Mouse (Mus musculus) B cell, adult (primary cell): Measurements from ENCODE around the gene Il12rb1. TPM values are rescaled to one million over a fixed set of nuclear protein-coding genes. Genes with fewer than 3 reads are reported as not detected.

ENCODE experiments used
- total RNA-seq: library from RNA; stranded (reverse); gene quantifications from 4 replicates; pipeline ENCODE4 v1.2.4, GENCODE M21; 2023; ENCODE audit not compliant: inconsistent age

Gene Il12rb1
- 0.70 to 2.7 TPM (median 1.5 TPM) in 4 replicates for total RNA-seq

DNA sequence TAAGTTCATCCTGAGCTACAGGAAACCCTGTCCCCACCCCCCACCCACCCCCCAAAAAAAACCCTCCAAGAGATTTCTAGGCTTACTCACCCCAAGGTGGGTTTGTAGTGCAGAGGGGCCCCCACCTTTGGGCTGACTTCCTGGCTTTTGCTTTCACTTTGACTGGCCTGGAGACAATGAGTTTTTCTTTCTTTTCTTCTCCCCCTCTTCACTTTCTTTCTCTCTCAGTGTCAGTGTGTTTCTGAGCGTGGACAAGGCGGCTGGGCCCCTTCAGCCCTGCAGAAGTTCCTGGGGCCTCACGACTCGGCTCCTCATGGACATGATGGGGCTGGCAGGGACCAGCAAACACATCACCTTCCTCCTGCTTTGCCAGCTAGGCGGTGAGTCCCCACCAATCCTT lies at the start of gene Il12rb1:
Gene Il12rb1, plus strand, starts transcription at position 211 of the 400 bp plus-strand sequence.

DNA sequence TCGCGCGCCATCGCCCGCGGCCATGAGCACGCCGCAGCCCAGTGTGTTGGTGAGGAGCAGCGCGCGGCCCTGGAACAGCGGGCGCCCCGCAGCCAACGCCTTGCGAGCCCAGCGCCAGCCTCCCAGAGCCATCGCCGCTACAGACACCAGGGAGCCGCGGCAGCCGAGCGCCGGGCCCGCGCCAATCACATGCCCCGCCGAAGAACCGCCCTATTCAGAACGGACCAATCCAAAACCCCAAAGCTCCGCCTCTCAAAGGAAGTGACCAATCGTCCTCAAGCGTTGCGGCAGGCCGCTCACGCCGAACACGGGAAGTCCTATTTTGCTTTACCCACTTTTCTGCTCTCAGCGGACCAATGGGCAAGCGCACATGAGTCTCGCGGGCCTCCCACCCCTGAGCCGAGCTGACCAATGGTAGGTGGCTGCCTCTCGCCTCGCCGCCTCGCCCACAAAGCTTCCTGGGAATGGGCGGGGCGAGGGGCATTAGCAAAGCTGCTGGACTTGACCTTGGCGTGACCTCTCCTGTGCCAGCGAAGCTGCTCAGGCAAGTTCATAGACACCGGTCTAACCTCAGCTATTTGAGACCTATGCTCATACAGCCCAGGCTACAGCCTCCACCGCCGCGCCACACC lies 47.4 kb upstream of the Il12rb1 start, which contains the start of gene Mpv17l2:
Gene Mpv17l2, minus strand, starts transcription at position 172 of the 632 bp plus-strand sequence.

DNA sequence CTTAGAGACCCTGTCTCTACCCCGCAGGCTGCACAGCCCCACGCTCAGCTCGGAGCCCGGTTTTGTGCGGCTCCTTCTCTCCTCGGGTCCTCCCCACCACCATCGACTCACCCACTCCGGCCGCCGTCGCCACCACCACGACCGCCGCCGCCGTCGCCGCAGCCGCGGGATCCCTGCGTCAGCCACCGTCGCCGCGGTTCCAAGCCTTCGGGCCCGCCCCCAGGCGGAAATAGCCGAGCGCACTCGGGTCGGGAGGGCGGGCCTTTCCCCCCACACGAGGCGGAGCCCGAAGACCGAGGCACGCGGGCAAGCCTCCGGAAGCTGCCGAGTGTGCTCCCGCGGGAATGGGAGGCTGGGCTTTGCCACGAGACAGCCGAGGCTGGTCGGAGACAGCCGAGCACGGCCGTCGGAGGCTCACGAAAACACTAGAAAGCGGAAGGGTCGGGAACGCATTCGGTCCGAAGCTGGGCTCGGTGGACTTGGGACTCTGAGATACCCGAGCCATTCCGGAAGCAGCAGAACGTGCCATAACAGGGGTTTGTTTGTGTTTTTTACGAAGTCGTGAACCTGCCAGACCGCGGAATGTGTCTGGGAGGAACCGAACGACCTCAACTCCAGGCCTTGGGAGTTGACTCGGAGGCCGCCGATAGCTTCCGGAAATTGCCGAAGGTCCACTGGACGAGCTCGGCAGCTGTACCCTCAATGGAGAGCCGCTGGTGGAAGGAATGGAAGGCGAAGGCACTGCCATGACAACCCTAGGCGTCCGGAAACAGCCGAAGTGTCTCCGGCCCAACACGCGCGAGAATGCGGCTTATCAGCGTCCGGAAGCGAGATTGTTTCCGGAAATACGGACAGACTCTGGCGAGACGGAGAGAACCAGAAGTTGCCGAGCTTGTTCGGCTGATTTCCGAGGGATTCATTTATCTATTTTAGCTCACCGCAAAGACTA lies 31.5 kb upstream of the Il12rb1 start, which contains the start of gene Pik3r2:
Gene Pik3r2, minus strand, starts transcription at position 218 of the 949 bp plus-strand sequence.

DNA sequence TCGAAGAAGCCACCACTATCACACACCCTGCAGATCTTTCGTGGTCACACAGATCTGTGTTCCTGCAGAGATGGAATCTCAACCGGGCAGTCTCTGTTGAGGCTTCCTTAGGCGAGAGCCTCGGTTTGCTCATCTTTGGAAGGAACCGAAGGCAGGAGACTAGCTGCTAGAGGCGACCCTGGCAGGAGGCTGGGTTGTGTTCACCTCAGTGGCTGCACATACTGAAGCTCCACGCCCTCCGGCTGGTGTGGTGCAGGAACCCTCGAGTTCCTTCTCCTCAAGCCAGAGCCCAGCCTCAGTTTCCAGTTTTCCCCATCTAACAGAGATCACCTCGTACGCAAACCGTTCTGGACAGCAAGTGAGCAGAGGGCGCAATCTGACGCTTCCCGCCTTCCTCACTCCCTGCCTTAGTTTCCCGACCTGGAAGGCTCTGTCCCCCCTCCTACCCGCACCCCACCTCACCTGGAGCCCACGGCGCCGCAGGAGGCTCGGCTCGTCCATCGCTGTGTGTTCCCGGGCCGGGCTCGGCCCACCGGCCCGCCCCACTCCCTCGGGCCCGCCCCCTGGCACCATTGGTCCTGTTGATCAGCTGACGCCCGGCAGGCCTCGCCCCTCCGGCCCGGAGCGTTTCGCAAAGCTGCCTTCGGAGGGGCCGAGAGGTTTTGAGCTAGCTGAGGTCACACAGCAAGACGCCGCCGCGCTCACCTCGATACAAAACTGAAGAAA lies 3.6 kb upstream of the Il12rb1 start, which contains the start of gene Mast3:
Gene Mast3, minus strand, starts transcription at position 574 of the 726 bp plus-strand sequence.

DNA sequence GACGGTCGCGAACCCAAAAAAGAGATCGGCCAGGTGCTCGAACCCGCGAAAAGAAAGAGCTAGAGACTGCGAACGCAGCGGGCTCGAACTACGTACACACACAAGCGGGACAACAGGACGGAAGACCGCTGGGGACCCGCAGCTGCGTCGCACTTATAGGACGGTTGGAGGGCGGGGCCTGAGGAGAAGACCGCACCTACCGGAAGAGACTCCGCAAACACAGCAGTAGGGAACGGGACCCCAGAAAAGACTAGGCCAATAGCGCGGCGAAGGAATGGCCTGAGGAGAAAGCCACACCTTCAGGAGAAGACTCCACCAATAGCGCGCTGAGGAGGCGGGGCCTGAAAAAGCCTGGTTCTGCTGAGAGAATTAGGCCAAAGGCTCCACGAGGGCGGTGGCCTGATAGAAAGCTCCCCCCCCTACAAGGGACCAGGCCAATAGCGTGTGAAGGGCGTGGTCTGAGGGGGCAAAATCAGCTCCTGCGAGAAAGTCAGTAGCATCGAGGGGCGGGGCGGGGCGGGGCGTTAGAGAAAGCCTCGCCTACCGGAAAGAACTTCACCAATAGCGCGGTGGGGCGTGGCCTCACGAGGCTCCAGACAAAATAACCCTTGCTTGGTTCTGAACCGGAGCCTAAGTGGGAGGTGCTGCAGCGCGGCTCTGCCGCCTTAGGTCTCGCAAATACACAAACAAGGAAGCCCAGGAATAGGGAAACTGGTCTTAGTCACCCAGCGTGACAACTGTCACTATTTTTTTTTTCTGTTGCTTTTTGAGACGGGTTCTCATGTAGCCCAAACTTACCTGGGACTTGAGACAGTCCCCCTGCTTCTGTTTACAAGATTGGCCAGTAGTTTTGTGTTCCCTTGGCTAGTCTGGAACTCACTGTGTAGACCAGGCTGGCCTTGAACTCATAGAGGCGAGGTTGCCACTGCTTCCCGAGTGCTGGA lies 31.4 kb downstream of the Il12rb1 start, which contains the start of gene Arrdc2:
Gene Arrdc2, minus strand, starts transcription at position 313 of the 944 bp plus-strand sequence.

DNA sequence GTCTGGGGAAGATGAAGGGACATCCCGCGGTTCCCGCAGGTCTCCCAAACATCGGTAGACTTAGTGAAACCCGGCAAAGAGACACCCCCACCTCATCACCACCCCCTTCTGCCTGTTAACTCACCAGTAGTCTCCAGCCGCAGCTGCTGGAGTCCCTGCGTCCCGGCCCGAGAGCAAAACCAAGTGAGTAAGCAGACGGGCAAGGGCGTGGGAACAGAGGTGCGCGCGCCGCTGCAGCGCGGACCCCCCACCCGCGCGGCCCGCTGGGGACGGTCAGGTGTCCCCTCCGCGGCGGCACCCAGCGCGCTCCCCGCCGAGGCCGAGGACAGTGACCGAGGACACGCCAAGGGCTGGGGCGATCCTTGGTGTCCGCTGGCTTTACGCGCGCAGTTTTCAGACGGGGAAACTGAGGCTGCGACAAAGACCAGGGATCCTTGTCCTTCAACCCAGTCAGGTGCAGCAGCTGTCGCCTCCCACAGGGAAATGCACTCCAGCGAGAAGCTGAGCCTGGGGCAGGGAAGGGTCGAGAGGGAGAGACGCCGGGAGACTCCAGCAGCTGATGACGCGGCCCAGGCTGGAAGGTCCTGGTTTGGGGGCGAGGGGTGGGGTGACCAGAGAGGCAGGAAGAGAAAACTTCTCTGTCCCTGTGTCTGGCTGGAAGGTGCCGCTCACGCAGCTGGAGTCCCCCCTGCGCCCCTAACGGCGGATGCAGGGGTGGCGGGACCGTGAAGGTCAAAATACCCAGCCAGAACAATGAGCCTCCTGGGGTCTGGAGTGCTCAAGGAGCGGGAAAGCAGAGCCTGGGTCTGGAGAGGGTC lies 54.8 kb downstream of the Il12rb1 start, which contains the start of gene Kcnn1:
Gene Kcnn1, minus strand, starts transcription at position 435 of the 818 bp plus-strand sequence.

Other genes with a start within 250 kb of the Il12rb1 start
- gene Isyna1, start 214.1 kb upstream of the Il12rb1 start, total RNA-seq = 95.3 to 112 TPM (median 100 TPM) in 4 replicates
- 61.1 to 68.9 TPM (median 66.7 TPM) in 4 replicates for gene Ssbp4, start 199.6 kb upstream of the Il12rb1 start, total RNA-seq
- 4.0 to 6.8 TPM (median 5.4 TPM) in 4 replicates for gene Lrrc25, start 192.3 kb upstream of the Il12rb1 start, total RNA-seq
- not detected in 4 replicates for gene Gdf15, start 176.0 kb upstream of the Il12rb1 start, total RNA-seq
- 7.3 to 13.8 TPM (median 11.9 TPM) in 4 replicates for gene Pgpep1, start 148.1 kb upstream of the Il12rb1 start, total RNA-seq
- gene Lsm4, start 135.2 kb upstream of the Il12rb1 start, total RNA-seq = 110 to 142 TPM (median 130 TPM) in 4 replicates
- gene Jund, start 109.5 kb upstream of the Il12rb1 start, total RNA-seq = 2,155 to 2,567 TPM (median 2,406 TPM) in 4 replicates
- gene Iqcn, start 105.0 kb upstream of the Il12rb1 start, total RNA-seq = 40.3 to 68.5 TPM (median 46.5 TPM) in 4 replicates
- gene Gm3336, start 89.9 kb upstream of the Il12rb1 start, total RNA-seq = 0.87 to 2.4 TPM in 2 of 4 replicates, not detected in the others
- 2.7 to 6.0 TPM (median 3.9 TPM) in 4 replicates for gene Pde4c, start 84.7 kb upstream of the Il12rb1 start, total RNA-seq
- 8.1 to 11.7 TPM (median 10.3 TPM) in 4 replicates for gene Rab3a, start 53.8 kb upstream of the Il12rb1 start, total RNA-seq
- gene Mpv17l2, start 47.5 kb upstream of the Il12rb1 start, total RNA-seq = 23.5 to 28.2 TPM (median 25.8 TPM) in 4 replicates
- 23.1 to 25.4 TPM (median 24.1 TPM) in 4 replicates for gene Pik3r2, start 31.7 kb upstream of the Il12rb1 start, total RNA-seq
- gene Mast3, start 3.4 kb upstream of the Il12rb1 start, total RNA-seq = 195 to 225 TPM (median 218 TPM) in 4 replicates
- gene Arrdc2, start 31.3 kb downstream of the Il12rb1 start, total RNA-seq = 19.3 to 21.0 TPM (median 20.2 TPM) in 4 replicates
- gene Kcnn1, start 54.8 kb downstream of the Il12rb1 start, total RNA-seq = 0.15 to 0.18 TPM in 2 of 4 replicates, not detected in the others
- gene Ccdc124, start 65.5 kb downstream of the Il12rb1 start, total RNA-seq = 36.9 to 45.2 TPM (median 43.9 TPM) in 4 replicates
- gene Slc5a5, start 84.3 kb downstream of the Il12rb1 start, total RNA-seq = not detected in 4 replicates
- 4,077 to 4,166 TPM (median 4,161 TPM) in 4 replicates for gene Rpl18a, start 89.0 kb downstream of the Il12rb1 start, total RNA-seq
- gene Map1s, start 97.5 kb downstream of the Il12rb1 start, total RNA-seq = 54.1 to 74.7 TPM (median 67.4 TPM) in 4 replicates